Mouse (Mus musculus): Measurements from ENCODE around the gene Golga5.

GRCm38 (mm10) chr12:102453581-102453980 lies 15.4 kb upstream of the Golga5 start:
- TF ChIP-seq POLR2A (IDR thresholded peaks at IDR 0.05; ENCODE audit: borderline replicate concordance, extremely low read depth, insufficient read depth, insufficient read length, poor library complexity, severe bottlenecking), result no peak
- TF ChIP-seq CTCF (IDR thresholded peaks at IDR 0.05; ENCODE audit: borderline replicate concordance, extremely low read depth, insufficient read depth, insufficient read length), result no peak
